Mouse (Mus musculus) embryonic facial prominence, embryonic 14.5 days (tissue): Measurements from ENCODE around the gene Hrnr. TPM values are rescaled to one million over a fixed set of nuclear protein-coding genes. Genes with fewer than 3 reads are reported as not detected.

Experiments used
- ATAC-seq: fragments of 200-750 bp; cut with Nextera tagmentation; 2 replicates; pipeline ENCODE4 v1.8.0; 2017; ENCODE audit warnings: low read depth, moderate number of reproducible peaks, moderate TSS enrichment
- DNase-seq: peaks from one replicate; pipeline ENCODE4 v3.0.0-alpha.2; 2015; ENCODE audit warnings: low spot score
- H3K27ac ChIP-seq: fragments of 300-500 bp; sonication (generic); replicated peaks from 2 replicates; pipeline ENCODE4 v1.5.1; 2014; ENCODE audit warnings: low read depth, mild to moderate bottlenecking, low read length, moderate library complexity
- H3K27me3 ChIP-seq: fragments of 300-500 bp; sonication (generic); replicated peaks from 2 replicates; pipeline ENCODE4 v1.6.1; 2014; ENCODE audit warnings: low read length; ENCODE audit not compliant: control insufficient read depth, insufficient read depth
- H3K36me3 ChIP-seq: fragments of 300-500 bp; sonication (generic); 2 replicates; pipeline ENCODE4 v1.6.1; 2014; ENCODE audit warnings: low read length, mixed read lengths; ENCODE audit not compliant: control insufficient read depth, insufficient read depth
- H3K4me1 ChIP-seq: fragments of 300-500 bp; sonication (generic); 2 replicates; pipeline ENCODE4 v1.6.1; 2014; ENCODE audit warnings: antibody characterized with exemption, low read length; ENCODE audit not compliant: control insufficient read depth, insufficient read depth
- H3K4me2 ChIP-seq: fragments of 300-500 bp; sonication (generic); 2 replicates; pipeline ENCODE4 v1.6.1; 2014; ENCODE audit warnings: low read depth, mild to moderate bottlenecking, low read length, moderate library complexity, mixed read lengths
- H3K4me3 ChIP-seq: fragments of 300-500 bp; sonication (generic); 2 replicates; pipeline ENCODE4 v1.5.1; 2014; ENCODE audit warnings: low read depth, mild to moderate bottlenecking, low read length
- H3K9ac ChIP-seq: fragments of 300-500 bp; sonication (generic); 2 replicates; pipeline ENCODE4 v1.6.1; 2014; ENCODE audit warnings: low read depth, mild to moderate bottlenecking, low read length, moderate library complexity, mixed read lengths
- H3K9me3 ChIP-seq: fragments of 300-500 bp; sonication (generic); 2 replicates; pipeline ENCODE4 v1.6.1; 2016; ENCODE audit warnings: low read length; ENCODE audit not compliant: control insufficient read depth
- WGBS: fragments of 180-500 bp; shearing (Covaris S2); extraction: QIAGEN DNeasy Blood & Tissue Kit; methylation state at CpG from one replicate; pipeline ENCODE4 v1.1.7; 2014; 5-methylcytosine and 5-hydroxymethylcytosine counted together
- polyA plus RNA-seq: library from polyadenylated mRNA; unstranded; fragments of >200 nt; fragmentation: Nextera tagmentation; extraction: Ambion mirVana; gene quantifications from 2 replicates; pipeline ENCODE4 v1.2.1, GENCODE M21; 2014

Hrnr gene
- polyA plus RNA-seq, 1 experiment from 2014 or later = 6.5 TPM

- H3K36me3 ChIP-seq = no peaks in the 10 kb centered on the region
- DNase-seq = no peak
- no peak overlapping the region for H3K4me2 ChIP-seq
- 44% methylated on average over 4 of the region's 4 CpGs for WGBS
- ATAC-seq = no peak
- no peak overlapping the region for H3K27ac ChIP-seq
- H3K9ac ChIP-seq = no peak overlapping the region
- H3K4me1 ChIP-seq = no peaks in the 10 kb centered on the region
- no peak overlapping the region for H3K4me3 ChIP-seq
- no peaks in the 10 kb centered on the region for H3K9me3 ChIP-seq
- no peaks in the 10 kb centered on the region for H3K27me3 ChIP-seq
These were observed 58.6 kb downstream of the Hrnr start for GRCm38 (mm10) chr3:93378146-93378545.

Other genes with a start within 250 kb of the Hrnr start
- 2.1 TPM in 2 replicates for gene Crnn, start 175.0 kb upstream of the Hrnr start, polyA plus RNA-seq
- gene Flg2, start 122.5 kb upstream of the Hrnr start, polyA plus RNA-seq = 0.04 TPM in 1 of 2 replicates, not detected in the other
- 0.22 and 2.3 TPM in 2 replicates for gene Flg, start 46.2 kb upstream of the Hrnr start, polyA plus RNA-seq
- 0.71 and 3.3 TPM in 2 replicates for gene Rptn, start 74.0 kb downstream of the Hrnr start, polyA plus RNA-seq
- 3.4 and 4.2 TPM in 2 replicates for gene Tchh, start 122.6 kb downstream of the Hrnr start, polyA plus RNA-seq
- 0.18 TPM in 1 of 2 replicates, not detected in the other for gene Tchhl1, start 149.0 kb downstream of the Hrnr start, polyA plus RNA-seq
- gene S100a11, start 200.7 kb downstream of the Hrnr start, polyA plus RNA-seq = 1,533 and 1,735 TPM in 2 replicates
- gene S100a10, start 235.3 kb downstream of the Hrnr start, polyA plus RNA-seq = 687 and 752 TPM in 2 replicates